Mouse (Mus musculus) mouse embryonic stem cell (cell line): Measurements from ENCODE around the gene Pcdh8.

Source experiments
- in situ Hi-C, 2 experiments: fragments of 300-500 bp; cut with MboI; formaldehyde crosslinking; loops; 1 replicate in 1 of 2; 3 replicates in 1 of 2; pipeline ENCODE4 v1.14.3; 2019 to 2020; ENCODE audit warnings: low sequenced_read_pairs in 2 of 2, low pct_unique_long_range_greater_than_20kb in 1 of 2, mixed read lengths in 1 of 2; ENCODE audit not compliant: unreplicated experiment in 1 of 2

Pcdh8 gene

GRCm38 (mm10) chr14:79771094-79771535 is at the start of gene Pcdh8:
Gene Pcdh8, minus strand, starts transcription at chr14:79771312.
- in situ Hi-C loops, result loop anchor here in 1 of 2 experiments (25.0 kb wide), 1 partner anchor 441 kb away; no protein-coding TSS in a partner anchor

GRCm38 (mm10) chr14:79814709-79815108 is 43.6 kb upstream of the Pcdh8 start:
- in situ Hi-C loops, result no loop called here

DNA sequence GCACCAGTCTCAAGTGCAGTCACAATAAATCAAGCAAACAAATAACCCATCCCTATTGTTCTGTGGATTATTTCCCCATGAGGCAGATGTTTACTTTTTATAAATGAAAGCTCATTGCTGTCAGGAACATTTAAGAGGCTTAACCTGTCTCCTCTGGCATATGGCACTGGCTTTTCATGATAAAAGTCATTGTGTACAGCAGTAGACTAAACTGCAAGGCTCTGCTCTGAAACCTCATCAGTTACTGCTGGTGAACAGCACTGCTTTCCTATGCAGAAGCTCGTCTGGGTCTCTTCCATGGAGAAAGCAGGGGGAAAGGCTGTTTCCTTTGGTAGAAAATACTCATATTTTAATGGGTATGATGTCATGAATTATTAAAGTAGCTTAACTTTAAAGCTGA is 43.0 kb upstream of the Pcdh8 start:
- in situ Hi-C loops, result no loop called here

DNA sequence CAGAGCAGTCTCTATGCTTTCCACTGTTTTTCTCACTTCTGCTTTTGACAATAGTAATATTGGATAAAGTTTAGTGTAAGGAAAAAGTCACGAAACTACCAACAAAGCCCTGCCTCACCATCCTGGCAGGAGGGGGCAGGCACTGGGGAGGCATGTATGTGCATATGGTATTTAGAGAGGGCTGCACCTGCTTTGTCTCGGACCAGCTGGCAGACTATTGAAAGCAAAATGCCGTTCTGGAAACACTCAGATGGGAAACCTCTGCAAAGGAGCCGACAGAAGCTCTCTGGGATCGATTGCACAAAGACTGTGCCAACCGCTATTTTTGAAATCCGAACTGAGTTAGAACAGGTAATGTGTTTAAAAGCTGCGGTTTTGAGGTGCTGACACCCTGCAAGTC is 22.1 kb upstream of the Pcdh8 start:
- in situ Hi-C loops, result loop anchor here in 1 of 2 experiments (25.0 kb wide), 1 partner anchor 419 kb away; no protein-coding TSS in a partner anchor

DNA sequence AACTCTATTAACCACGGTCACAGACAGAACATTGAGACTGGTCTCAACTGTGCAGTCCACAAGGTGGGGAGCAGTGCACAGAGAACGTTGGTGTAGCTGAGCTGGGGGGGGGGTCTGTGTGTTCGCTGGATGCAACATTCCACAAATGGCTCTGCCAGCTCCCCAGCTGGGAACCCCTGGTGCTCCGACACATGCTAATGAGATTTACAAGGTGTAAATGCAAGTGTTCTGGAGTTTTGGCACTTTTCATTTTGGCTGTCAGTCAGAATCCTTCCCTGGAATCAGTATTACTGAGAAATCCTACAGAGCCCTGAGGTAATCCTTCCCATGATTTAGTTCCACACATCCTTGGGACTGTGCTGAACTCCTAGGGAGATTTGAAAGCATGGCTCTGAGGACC is 18.4 kb upstream of the Pcdh8 start:
- in situ Hi-C loops, result loop anchor here in 1 of 2 experiments (25.0 kb wide), 1 partner anchor 423 kb away; no protein-coding TSS in a partner anchor

- in situ Hi-C loops, result loop anchor here in 1 of 2 experiments (25.0 kb wide), 1 partner anchor 424 kb away; no protein-coding TSS in a partner anchor
Observed at GRCm38 (mm10) chr14:79788656-79789204, 17.6 kb upstream of the Pcdh8 start.

- in situ Hi-C loops, result loop anchor here in 1 of 2 experiments (25.0 kb wide), 1 partner anchor 424 kb away; no protein-coding TSS in a partner anchor
Observed at GRCm38 (mm10) chr14:79787918-79788317, 16.8 kb upstream of the Pcdh8 start.

DNA sequence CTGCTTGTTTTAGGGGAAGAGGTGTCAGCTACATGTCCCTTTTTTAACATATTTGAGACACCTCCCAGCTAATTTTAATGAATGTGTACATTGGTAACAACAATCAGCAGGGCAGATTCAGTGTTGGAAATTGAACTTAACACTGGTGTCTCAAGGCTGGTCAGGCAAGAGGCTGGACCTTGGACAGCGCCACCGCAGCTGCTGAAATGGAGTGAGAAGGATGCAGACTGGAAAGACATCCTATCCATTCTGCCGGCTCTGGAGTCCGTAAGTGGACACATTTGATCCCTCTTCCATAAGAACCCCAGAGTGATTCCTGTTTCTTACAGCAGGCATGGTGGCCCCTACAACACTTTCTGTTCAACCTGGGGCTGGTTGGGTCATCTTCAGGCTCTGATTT is 14.3 kb upstream of the Pcdh8 start:
- in situ Hi-C loops, result loop anchor here in 1 of 2 experiments (25.0 kb wide), 1 partner anchor 427 kb away; no protein-coding TSS in a partner anchor

DNA sequence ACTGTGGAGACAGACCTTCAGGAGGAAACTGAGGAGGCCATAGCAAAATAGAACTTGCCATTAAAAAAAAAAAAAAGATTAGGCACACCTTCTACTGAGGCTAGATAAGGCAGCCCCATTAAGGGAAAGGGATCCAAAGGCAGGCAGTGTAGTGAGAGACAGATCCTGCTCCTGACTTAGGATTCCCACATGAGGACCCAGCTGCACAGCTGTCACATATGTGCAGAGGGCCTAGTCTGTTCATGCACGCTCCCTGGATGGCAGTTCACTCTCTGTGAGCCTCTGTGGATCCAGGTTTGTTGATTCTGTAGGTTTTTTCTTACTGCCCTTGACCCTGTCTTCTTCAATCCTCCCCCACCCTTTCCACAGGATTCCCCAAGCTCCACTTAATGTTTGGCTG is 9.8 kb upstream of the Pcdh8 start:
- in situ Hi-C loops, result loop anchor here in 1 of 2 experiments (25.0 kb wide), 1 partner anchor 431 kb away; no protein-coding TSS in a partner anchor

- in situ Hi-C loops, result loop anchor here in 1 of 2 experiments (25.0 kb wide), 1 partner anchor 432 kb away; no protein-coding TSS in a partner anchor
Observed at GRCm38 (mm10) chr14:79780332-79780731, 9.2 kb upstream of the Pcdh8 start.

DNA sequence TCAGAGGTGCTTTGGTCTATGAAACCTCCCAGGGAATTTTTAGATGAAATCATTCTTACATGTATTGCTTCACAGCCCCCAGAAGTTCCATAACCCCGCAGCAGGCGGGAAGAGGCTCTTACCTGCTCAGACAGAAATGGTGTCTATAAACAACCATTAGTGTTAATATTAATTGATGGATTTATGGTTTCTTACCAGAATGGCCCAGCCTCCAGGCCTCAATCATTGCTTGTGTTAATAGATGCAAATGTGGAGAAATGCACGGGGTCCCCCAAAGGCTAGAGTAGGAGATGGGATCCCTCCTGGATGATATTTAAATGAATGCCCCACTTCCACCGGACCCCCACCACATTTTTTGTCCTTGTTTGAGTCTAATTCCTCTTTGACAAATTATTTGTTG is 8.7 kb upstream of the Pcdh8 start:
- in situ Hi-C loops, result loop anchor here in 1 of 2 experiments (25.0 kb wide), 1 partner anchor 432 kb away; no protein-coding TSS in a partner anchor

GRCm38 (mm10) chr14:79773425-79774391 is 2.6 kb upstream of the Pcdh8 start:
- in situ Hi-C loops, result loop anchor here in 1 of 2 experiments (25.0 kb wide), 1 partner anchor 439 kb away; no protein-coding TSS in a partner anchor

DNA sequence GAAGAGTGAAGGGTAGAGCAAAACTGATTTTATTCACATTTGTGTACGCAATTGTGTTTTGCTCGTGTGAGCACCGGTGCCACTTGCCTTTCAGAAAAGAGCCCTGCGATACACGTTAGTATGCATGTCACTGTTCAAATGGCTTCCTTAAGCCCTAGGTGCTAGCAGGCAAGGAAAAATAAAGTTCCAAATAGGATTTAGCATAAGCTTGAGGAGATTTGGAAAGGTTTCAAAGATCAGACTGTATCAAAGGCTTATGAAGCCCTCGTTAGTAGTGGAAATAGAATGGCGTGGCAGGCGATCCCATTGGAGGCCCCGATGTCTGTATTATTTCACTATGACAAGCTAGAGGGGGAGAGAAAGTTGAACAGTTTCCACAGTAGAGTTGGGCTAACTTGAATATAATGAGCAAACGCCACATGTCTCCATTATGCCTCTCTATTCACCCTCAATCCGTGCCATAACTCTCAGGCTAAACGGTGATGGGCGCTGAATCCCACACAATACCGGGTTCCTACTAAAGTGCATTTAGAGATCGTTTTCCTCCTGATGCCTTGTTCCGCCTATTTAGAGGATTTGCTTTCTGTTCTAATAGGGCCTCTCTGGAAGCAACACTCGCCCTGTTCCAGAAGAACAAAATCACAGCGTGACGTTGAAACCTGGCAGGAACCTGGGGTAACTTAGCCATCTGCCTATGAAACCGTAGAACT is 845 bp upstream of the Pcdh8 start:
- in situ Hi-C loops, result loop anchor here in 1 of 2 experiments (25.0 kb wide), 1 partner anchor 440 kb away; no protein-coding TSS in a partner anchor

DNA sequence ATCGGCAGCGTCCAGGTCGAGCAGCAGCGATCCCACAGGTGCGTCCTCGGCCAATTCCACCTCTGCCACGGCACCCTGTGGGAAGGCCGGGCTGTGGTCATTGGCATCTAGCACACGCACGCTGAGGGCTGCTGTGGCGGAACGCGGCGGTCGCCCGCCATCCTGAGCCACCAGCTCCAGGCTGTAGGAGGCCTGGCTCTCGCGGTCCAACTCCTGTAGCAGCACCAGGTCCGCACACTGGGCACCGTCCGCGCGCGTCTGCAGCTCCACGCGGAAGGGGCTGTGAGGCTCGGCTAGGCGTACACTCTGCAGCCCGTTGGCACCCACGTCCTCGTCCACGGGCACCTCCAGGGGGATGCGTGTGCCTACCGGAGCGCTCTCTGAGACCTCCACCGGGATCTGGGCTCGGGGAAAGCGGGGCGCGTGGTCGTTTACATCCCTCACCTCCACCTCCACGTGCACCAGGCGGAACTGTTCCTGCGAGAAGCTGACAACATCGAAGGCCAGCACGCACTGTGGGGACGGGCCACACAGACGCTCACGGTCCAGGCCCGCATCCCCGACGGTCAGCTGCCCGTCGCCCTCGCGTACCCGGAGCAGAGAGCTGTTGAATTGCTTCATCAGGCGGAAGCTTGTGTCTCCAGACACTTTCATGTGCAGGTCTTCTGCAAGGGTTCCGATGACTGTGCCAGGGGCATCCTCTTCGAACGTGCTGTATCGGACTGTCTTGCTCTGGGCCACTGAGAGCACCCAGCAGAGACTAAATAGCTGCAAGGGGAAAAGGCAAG is 612 bp downstream of the Pcdh8 start:
- in situ Hi-C loops, result loop anchor here in 1 of 2 experiments (25.0 kb wide), 1 partner anchor 442 kb away; no protein-coding TSS in a partner anchor

DNA sequence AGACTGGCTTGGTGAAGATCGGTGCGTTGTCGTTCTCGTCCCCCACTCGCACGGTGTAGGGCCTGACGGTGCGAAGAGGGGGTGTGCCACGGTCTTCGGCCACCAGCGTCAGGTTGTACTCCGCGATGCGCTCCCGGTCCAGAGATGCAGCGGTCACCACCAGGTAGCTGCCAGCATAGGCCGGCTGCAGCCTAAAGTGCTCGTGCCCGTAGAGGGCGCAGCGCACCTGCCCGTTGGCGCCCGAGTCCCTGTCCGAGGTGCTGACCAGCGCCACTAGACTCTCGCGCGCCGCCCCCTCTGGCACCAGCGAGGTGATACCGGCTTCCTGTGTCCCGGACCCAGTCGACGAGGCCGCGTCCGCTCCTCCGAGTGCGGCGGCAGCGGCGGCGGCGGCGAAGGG is 1.5 kb downstream of the Pcdh8 start:
- in situ Hi-C loops, result loop anchor here in 1 of 2 experiments (25.0 kb wide), 1 partner anchor 443 kb away; no protein-coding TSS in a partner anchor

DNA sequence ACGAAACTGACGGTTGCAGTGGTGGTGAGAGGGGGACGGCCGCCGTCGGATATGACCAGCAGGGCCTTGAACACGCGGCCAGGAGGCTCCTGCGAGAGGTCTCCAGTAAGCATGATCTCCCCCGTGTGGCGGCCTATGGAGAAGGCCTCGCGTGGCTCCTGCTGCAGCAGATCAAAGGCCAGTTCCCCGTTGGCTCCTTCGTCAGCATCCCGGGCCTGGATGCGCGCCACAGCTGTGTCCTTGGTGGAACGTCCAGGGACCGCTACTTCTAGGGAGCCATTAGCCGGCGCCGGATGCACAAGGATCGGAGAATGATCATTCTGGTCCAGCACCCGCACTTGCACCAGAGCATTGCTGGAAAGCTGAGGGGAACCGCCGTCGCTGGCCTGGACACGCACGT is 2.1 kb downstream of the Pcdh8 start:
- in situ Hi-C loops, result loop anchor here in 1 of 2 experiments (25.0 kb wide), 1 partner anchor 443 kb away; no protein-coding TSS in a partner anchor
